Comparison of ENCODE assay signal across 8 mouse cellular contexts in genomic region chr8:126734743-126735487, GRCm38 (mm10).
DNase-seq lines count a peak whose midpoint lies in the region; ATAC-seq and TF ChIP-seq lines count a peak whose summit lies in the region.

No protein-coding gene starts in this region.

- WGBS in lung, embryonic 14.5 days = 47% methylated on average over 7 of the region's 7 CpGs
- WGBS in embryonic facial prominence, embryonic 15.5 days = 55% methylated on average over 7 of the region's 7 CpGs
- 79% methylated on average over 7 of the region's 7 CpGs for WGBS in olfactory bulb, adult 2 months
- 74% methylated on average over 7 of the region's 7 CpGs for WGBS in forebrain, postnatal 0 days

- no peak for DNase-seq in lung, embryonic 14.5 days
- no peak for DNase-seq in lung, postnatal 4 days
- DNase-seq in kidney, adult 18-20 months = peak; percentile 77
- no peak for DNase-seq in right cerebral cortex, postnatal 14 days
- DNase-seq in forebrain, postnatal 0 days = no peak
- DNase-seq in thymus, adult 18-20 months = no peak

- no peaks in the 10 kb centered on the region for H3K36me3 ChIP-seq in lung, embryonic 14.5 days (ENCODE audit: insufficient read depth)
- H3K36me3 ChIP-seq in embryonic facial prominence, embryonic 15.5 days = no peaks in the 10 kb centered on the region
- H3K36me3 ChIP-seq in forebrain, postnatal 0 days (ENCODE audit: insufficient read depth) = no peaks in the 10 kb centered on the region

- H3K9me3 ChIP-seq in lung, embryonic 14.5 days (ENCODE audit: low read depth, low read length) = no peaks in the 10 kb centered on the region
- H3K9me3 ChIP-seq in embryonic facial prominence, embryonic 15.5 days (replicated peaks) = no peaks in the 10 kb centered on the region
- no peaks in the 10 kb centered on the region for H3K9me3 ChIP-seq in forebrain, postnatal 0 days (ENCODE audit: low read length)

- H3K27ac ChIP-seq in lung, embryonic 14.5 days (ENCODE audit: low read depth) = peak overlapping the region; percentile 97
- H3K27ac ChIP-seq in embryonic facial prominence, embryonic 15.5 days (replicated peaks) = peak overlapping the region; percentile 76
- peak overlapping the region; percentile 96; the same call in 1 of the 2 replicates for H3K27ac ChIP-seq in olfactory bulb, adult 2 months (ENCODE audit: insufficient read depth, low read depth, low read length)
- no peak overlapping the region for H3K27ac ChIP-seq in forebrain, postnatal 0 days (ENCODE audit: low read depth, low read length)

- no peak overlapping the region for H3K4me3 ChIP-seq in lung, embryonic 14.5 days (ENCODE audit: low read depth, low read length)
- no peak overlapping the region for H3K4me3 ChIP-seq in embryonic facial prominence, embryonic 15.5 days (replicated peaks)
- no peak overlapping the region for H3K4me3 ChIP-seq in olfactory bulb, adult 2 months (ENCODE audit: insufficient read depth, low read depth, low read length)
- H3K4me3 ChIP-seq in forebrain, postnatal 0 days (ENCODE audit: low read depth, low read length) = no peak overlapping the region

- TF ChIP-seq POLR2A in olfactory bulb, adult 2 months (IDR thresholded peaks at IDR 0.05; ENCODE audit: insufficient read depth, low read depth, low read length) = no peak

- H3K9ac ChIP-seq in lung, embryonic 14.5 days = no peak overlapping the region
- no peak overlapping the region for H3K9ac ChIP-seq in embryonic facial prominence, embryonic 15.5 days
- H3K9ac ChIP-seq in forebrain, postnatal 0 days = no peak overlapping the region

- H3K4me2 ChIP-seq in lung, embryonic 14.5 days = no peak overlapping the region
- no peak overlapping the region for H3K4me2 ChIP-seq in embryonic facial prominence, embryonic 15.5 days (replicated peaks)
- H3K4me2 ChIP-seq in forebrain, postnatal 0 days (ENCODE audit: low read depth) = no peak overlapping the region

- no peak for ATAC-seq in lung, embryonic 14.5 days (ENCODE audit: insufficient read depth)
- 0 out of 2 replicates have a peak, but pooled peaks have one; percentile 18 for ATAC-seq in embryonic facial prominence, embryonic 15.5 days (ENCODE audit: insufficient number of reproducible peaks, low FRiP score, low TSS enrichment, low read depth)
- ATAC-seq in forebrain, postnatal 0 days = no peak

- peaks cover 33% of the 10 kb centered on the region for H3K4me1 ChIP-seq in lung, embryonic 14.5 days (ENCODE audit: insufficient read depth)
- H3K4me1 ChIP-seq in embryonic facial prominence, embryonic 15.5 days = peaks cover 45% of the 10 kb centered on the region
- peaks cover 26% of the 10 kb centered on the region for H3K4me1 ChIP-seq in olfactory bulb, adult 2 months (ENCODE audit: control insufficient read depth, insufficient read depth, low read length)
- H3K4me1 ChIP-seq in forebrain, postnatal 0 days (ENCODE audit: insufficient read depth) = peaks cover 22% of the 10 kb centered on the region; the same call in 1 of the 2 replicates

- TF ChIP-seq CTCF in lung, embryonic 14.5 days (IDR thresholded peaks at IDR 0.05; ENCODE audit: low read depth) = no peak
- TF ChIP-seq CTCF in olfactory bulb, adult 2 months (IDR thresholded peaks at IDR 0.05; ENCODE audit: insufficient read depth, low read depth, low read length) = no peak
- no peak for TF ChIP-seq CTCF in forebrain, postnatal 0 days (IDR thresholded peaks at IDR 0.05; ENCODE audit: low read depth)

- no peaks in the 10 kb centered on the region for H3K27me3 ChIP-seq in lung, embryonic 14.5 days (ENCODE audit: insufficient read depth, low read length)
- no peaks in the 10 kb centered on the region for H3K27me3 ChIP-seq in embryonic facial prominence, embryonic 15.5 days
- no peaks in the 10 kb centered on the region for H3K27me3 ChIP-seq in forebrain, postnatal 0 days (ENCODE audit: insufficient read depth, low read length)
